Mouse (Mus musculus): Measurements from ENCODE around the gene Dennd6a. TPM values are rescaled to one million over a fixed set of nuclear protein-coding genes. Genes with fewer than 3 reads are reported as not detected.
A peak's percentile ranks its signal among the peaks of the same experiment; 100 is the strongest.

The Dennd6a gene
- polyA plus RNA-seq, 1 experiment from 2014 or later: 33.6 TPM

- no peaks in the 10 kb centered on the region for H3K9me3 ChIP-seq (replicated peaks; ENCODE audit: low read length)
- H3K4me3 ChIP-seq (replicated peaks; ENCODE audit: low read depth, low read length): peak overlapping the region; percentile 90
- no peak overlapping the region for H3K27ac ChIP-seq
- no peaks in the 10 kb centered on the region for H3K27me3 ChIP-seq (ENCODE audit: insufficient read depth, low read length)
- H3K4me2 ChIP-seq (ENCODE audit: low read length): peak overlapping the region; percentile 73
- ATAC-seq (replicated peaks; ENCODE audit: low FRiP score, low read depth) (no peak), DNase-seq (ENCODE audit: low spot score) (no peak)
- peaks cover 22% of the 10 kb centered on the region for H3K4me1 ChIP-seq (replicated peaks; ENCODE audit: insufficient read depth, low read length)
- H3K36me3 ChIP-seq (ENCODE audit: insufficient read depth, low read length): no peaks in the 10 kb centered on the region
- no peak for TF ChIP-seq CTCF (IDR thresholded peaks at IDR 0.05; ENCODE audit: low read depth)
- peak overlapping the region; percentile 94 for H3K9ac ChIP-seq (ENCODE audit: low read depth, low read length)
- 30% methylated on average over 19 of the region's 19 CpGs for WGBS
Observed at GRCm38 (mm10) chr14:26533267-26533666, 40.4 kb upstream of the Dennd6a start.

GRCm38 (mm10) chr14:26533821-26534756 is 39.6 kb upstream of the Dennd6a start:
- H3K27ac ChIP-seq: peak overlapping the region; percentile 90
- peak; percentile 86 for ATAC-seq (replicated peaks; ENCODE audit: low FRiP score, low read depth)

GRCm38 (mm10) chr14:26534757-26535479 is 38.7 kb upstream of the Dennd6a start, which contains the start of gene Slmap:
Gene Slmap, minus strand, starts transcription at chr14:26534931.
- peaks cover 22% of the 10 kb centered on the region for H3K4me1 ChIP-seq (replicated peaks; ENCODE audit: insufficient read depth, low read length)
- H3K4me3 ChIP-seq (replicated peaks; ENCODE audit: low read depth, low read length): peak within 1 kb of the TSS; percentile 90
- 13% methylated on average over 33 of the region's 33 CpGs for WGBS
- DNase-seq (ENCODE audit: low spot score) (peak; percentile 98), ATAC-seq (replicated peaks; ENCODE audit: low FRiP score, low read depth) (peak; percentile 91)
- TF ChIP-seq CTCF (IDR thresholded peaks at IDR 0.05; ENCODE audit: low read depth): peak; percentile 20; the same call in 1 of the 2 replicates
- H3K27me3 ChIP-seq (ENCODE audit: insufficient read depth, low read length): no peaks in the 10 kb centered on the region
- no peaks in the 10 kb centered on the region for H3K36me3 ChIP-seq (ENCODE audit: insufficient read depth, low read length)
- H3K9me3 ChIP-seq (replicated peaks; ENCODE audit: low read length): no peaks in the 10 kb centered on the region
- peak within 1 kb of the TSS; percentile 90 for H3K27ac ChIP-seq
- peak within 1 kb of the TSS; percentile 73 for H3K4me2 ChIP-seq (ENCODE audit: low read length)
- H3K9ac ChIP-seq (ENCODE audit: low read depth, low read length): peak within 1 kb of the TSS; percentile 94

More at GRCm38 (mm10) chr14:26533821-26534756, 39.6 kb upstream of the Dennd6a start:
- no peaks in the 10 kb centered on the region for H3K36me3 ChIP-seq (ENCODE audit: insufficient read depth, low read length)
- H3K4me1 ChIP-seq (replicated peaks; ENCODE audit: insufficient read depth, low read length): peaks cover 22% of the 10 kb centered on the region
- no peaks in the 10 kb centered on the region for H3K9me3 ChIP-seq (replicated peaks; ENCODE audit: low read length)
- peak; percentile 66 for DNase-seq (ENCODE audit: low spot score)
- under 1% methylated on average over 91 of the region's 92 CpGs for WGBS
- peak overlapping the region; percentile 94 for H3K9ac ChIP-seq (ENCODE audit: low read depth, low read length)
- H3K27me3 ChIP-seq (ENCODE audit: insufficient read depth, low read length): no peaks in the 10 kb centered on the region
- H3K4me3 ChIP-seq (replicated peaks; ENCODE audit: low read depth, low read length): peak overlapping the region; percentile 90
- peak overlapping the region; percentile 73 for H3K4me2 ChIP-seq (ENCODE audit: low read length)
- TF ChIP-seq CTCF (IDR thresholded peaks at IDR 0.05; ENCODE audit: low read depth): no peak

- Histone ChIP-seq H3K4me1 (replicated peaks; ENCODE audit: insufficient read depth, low read length) (no peaks in the 10 kb centered on the region; the same call in 1 of the 2 replicates), H3K9ac (ENCODE audit: low read depth, low read length) (no peak overlapping the region), H3K27me3 (ENCODE audit: insufficient read depth, low read length) (no peaks in the 10 kb centered on the region), H3K27ac (no peak overlapping the region), H3K9me3 (replicated peaks; ENCODE audit: low read length) (no peaks in the 10 kb centered on the region), H3K4me2 (ENCODE audit: low read length) (no peak overlapping the region), H3K36me3 (ENCODE audit: insufficient read depth, low read length) (no peaks in the 10 kb centered on the region), H3K4me3 (replicated peaks; ENCODE audit: low read depth, low read length) (no peak overlapping the region)
- no peak for TF ChIP-seq CTCF (IDR thresholded peaks at IDR 0.05; ENCODE audit: low read depth)
- DNase-seq (ENCODE audit: low spot score): no peak
- no peak for ATAC-seq (replicated peaks; ENCODE audit: low FRiP score, low read depth)
- 84% methylated on average over 4 of the region's 4 CpGs for WGBS
Observed at GRCm38 (mm10) chr14:26539241-26539640, 34.4 kb upstream of the Dennd6a start.

GRCm38 (mm10) chr14:26540577-26540976 is 33.1 kb upstream of the Dennd6a start:
- DNase-seq (ENCODE audit: low spot score) (no peak), ATAC-seq (replicated peaks; ENCODE audit: low FRiP score, low read depth) (no peak)
- H3K4me1 ChIP-seq (replicated peaks; ENCODE audit: insufficient read depth, low read length): no peaks in the 10 kb centered on the region; the same call in 1 of the 2 replicates
- H3K9me3 ChIP-seq (replicated peaks; ENCODE audit: low read length): no peaks in the 10 kb centered on the region
- H3K36me3 ChIP-seq (ENCODE audit: insufficient read depth, low read length): no peaks in the 10 kb centered on the region
- H3K4me2 ChIP-seq (ENCODE audit: low read length): no peak overlapping the region
- no peak overlapping the region for H3K9ac ChIP-seq (ENCODE audit: low read depth, low read length)
- no peak overlapping the region for H3K27ac ChIP-seq
- no peak overlapping the region for H3K4me3 ChIP-seq (replicated peaks; ENCODE audit: low read depth, low read length)
- WGBS: 42% methylated on average over 1 of the region's 1 CpGs
- TF ChIP-seq CTCF (IDR thresholded peaks at IDR 0.05; ENCODE audit: low read depth): no peak
- H3K27me3 ChIP-seq (ENCODE audit: insufficient read depth, low read length): no peaks in the 10 kb centered on the region

GRCm38 (mm10) chr14:26542136-26542535 is 31.5 kb upstream of the Dennd6a start:
- H3K27me3 ChIP-seq (ENCODE audit: insufficient read depth, low read length): no peaks in the 10 kb centered on the region
- no peak overlapping the region for H3K9ac ChIP-seq (ENCODE audit: low read depth, low read length)
- no peak overlapping the region for H3K4me3 ChIP-seq (replicated peaks; ENCODE audit: low read depth, low read length)
- WGBS: 92% methylated on average over 1 of the region's 1 CpGs
- H3K36me3 ChIP-seq (ENCODE audit: insufficient read depth, low read length): no peaks in the 10 kb centered on the region
- ATAC-seq (replicated peaks; ENCODE audit: low FRiP score, low read depth): no peak
- no peak for DNase-seq (ENCODE audit: low spot score)
- H3K9me3 ChIP-seq (replicated peaks; ENCODE audit: low read length): no peaks in the 10 kb centered on the region
- TF ChIP-seq CTCF (IDR thresholded peaks at IDR 0.05; ENCODE audit: low read depth): no peak
- no peaks in the 10 kb centered on the region for H3K4me1 ChIP-seq (replicated peaks; ENCODE audit: insufficient read depth, low read length)
- H3K4me2 ChIP-seq (ENCODE audit: low read length): no peak overlapping the region
- H3K27ac ChIP-seq: no peak overlapping the region
